Mouse (Mus musculus) bone marrow, adult 2 months (tissue): ENCODE data around the gene Ablim1. TPM values are rescaled to one million over a fixed set of nuclear protein-coding genes. Genes with fewer than 3 reads are reported as not detected.

Source experiments
- H3K27ac ChIP-seq: fragments of 200-500 bp; 2 replicates; pipeline ENCODE4 v1.5.1; 2012; ENCODE audit warnings: low read depth, mild to moderate bottlenecking, control low read depth, inconsistent platforms, low read length; ENCODE audit not compliant: control insufficient read depth, poor library complexity, insufficient read depth
- H3K4me1 ChIP-seq: fragments of 200-500 bp; 2 replicates; pipeline ENCODE4 v1.6.1; 2011; ENCODE audit warnings: low read length; ENCODE audit not compliant: control insufficient read depth, insufficient read depth
- H3K4me3 ChIP-seq: fragments of 200-500 bp; replicated peaks from 2 replicates; pipeline ENCODE3; 2011; ENCODE audit warnings: mild to moderate bottlenecking, low read depth, low read length, control low read depth; ENCODE audit not compliant: control insufficient read depth
- CTCF ChIP-seq: fragments of 200-500 bp; IDR thresholded peaks from 2 replicates; pipeline ENCODE4 v1.5.1; 2011; ENCODE audit warnings: low read length, control low read depth; ENCODE audit not compliant: control insufficient read depth, insufficient read depth
- POLR2A ChIP-seq: fragments of 200-500 bp; IDR thresholded peaks from 2 replicates; pipeline ENCODE4 v1.6.1; 2011; ENCODE audit warnings: low read depth, mild to moderate bottlenecking, control low read depth, low read length, borderline replicate concordance; ENCODE audit not compliant: control insufficient read depth
- WGBS: fragments of 180-500 bp; shearing (Covaris S2); methylation state at CpG from one replicate; pipeline ENCODE4 v1.1.7; 2018; 5-methylcytosine and 5-hydroxymethylcytosine counted together
- polyA plus RNA-seq: library from polyadenylated mRNA; stranded (reverse); fragments of >200 nt; gene quantifications from 2 replicates; pipeline ENCODE4 v1.2.4, GENCODE M21; 2011; ENCODE audit warnings: low replicate concordance; ENCODE audit not compliant: missing spikeins, insufficient read depth, insufficient read length

Gene Ablim1
- polyA plus RNA-seq, 1 experiment: 15.5 TPM

- peaks cover 6% of the 10 kb centered on the region for H3K4me1 ChIP-seq
Measured at GRCm38 (mm10) chr19:57132281-57132680, 182.4 kb downstream of the Ablim1 start.

GRCm38 (mm10) chr19:57131366-57131765 lies 183.4 kb downstream of the Ablim1 start:
- H3K27ac ChIP-seq: peak overlapping the region; percentile 65

More at GRCm38 (mm10) chr19:57132281-57132680, 182.4 kb downstream of the Ablim1 start:
- WGBS: 11% methylated on average over 5 of the region's 5 CpGs
- H3K4me3 ChIP-seq: no peak overlapping the region
- TF ChIP-seq POLR2A (no peak), CTCF (no peak)
- peak overlapping the region; percentile 65 for H3K27ac ChIP-seq

GRCm38 (mm10) chr19:57130591-57130990 lies 184.1 kb downstream of the Ablim1 start:
- Histone ChIP-seq H3K4me3 (no peak overlapping the region), H3K4me1 (peaks cover 6% of the 10 kb centered on the region), H3K27ac (no peak overlapping the region; the same call in 1 of the 2 replicates)
- 83% methylated on average over 4 of the region's 4 CpGs for WGBS
- no peak for TF ChIP-seq CTCF
- TF ChIP-seq POLR2A: no peak

More at GRCm38 (mm10) chr19:57131366-57131765, 183.4 kb downstream of the Ablim1 start:
- Histone ChIP-seq H3K4me3 (no peak overlapping the region), H3K4me1 (peaks cover 6% of the 10 kb centered on the region)
- TF ChIP-seq POLR2A (no peak), CTCF (no peak)
- WGBS: 27% methylated on average over 4 of the region's 4 CpGs

- Histone ChIP-seq H3K27ac (no peak overlapping the region), H3K4me3 (no peak overlapping the region), H3K4me1 (peaks cover 6% of the 10 kb centered on the region)
- TF ChIP-seq POLR2A (no peak), CTCF (no peak)
- 88% methylated on average over 9 of the region's 9 CpGs for WGBS
Measured at GRCm38 (mm10) chr19:57129729-57130128, 185.0 kb downstream of the Ablim1 start.

DNA sequence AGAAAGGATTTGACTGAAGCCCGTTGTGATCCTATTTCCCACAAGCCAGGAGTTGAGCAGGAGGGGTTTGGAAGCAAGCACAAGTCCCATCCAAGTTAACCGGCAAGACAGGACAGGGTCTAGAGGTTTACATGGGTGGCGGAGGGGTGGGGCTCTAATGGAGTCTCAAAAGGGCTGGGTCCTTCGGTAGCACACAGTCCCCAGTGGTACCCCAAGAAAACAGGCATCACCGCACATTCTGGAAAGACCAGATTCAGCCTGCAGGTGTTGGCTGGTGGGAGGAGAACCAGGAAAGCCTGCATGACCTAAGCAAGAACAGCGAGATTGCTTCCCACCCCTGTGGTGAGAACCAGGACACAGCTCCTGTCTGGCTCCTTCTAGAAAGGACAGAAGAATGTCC lies 186.7 kb downstream of the Ablim1 start:
- H3K4me3 ChIP-seq: no peak overlapping the region
- no peak overlapping the region for H3K27ac ChIP-seq
- H3K4me1 ChIP-seq: peaks cover 10% of the 10 kb centered on the region; the same call in 1 of the 2 replicates
- 73% methylated on average over 6 of the region's 6 CpGs for WGBS
- TF ChIP-seq POLR2A (no peak), CTCF (no peak)

DNA sequence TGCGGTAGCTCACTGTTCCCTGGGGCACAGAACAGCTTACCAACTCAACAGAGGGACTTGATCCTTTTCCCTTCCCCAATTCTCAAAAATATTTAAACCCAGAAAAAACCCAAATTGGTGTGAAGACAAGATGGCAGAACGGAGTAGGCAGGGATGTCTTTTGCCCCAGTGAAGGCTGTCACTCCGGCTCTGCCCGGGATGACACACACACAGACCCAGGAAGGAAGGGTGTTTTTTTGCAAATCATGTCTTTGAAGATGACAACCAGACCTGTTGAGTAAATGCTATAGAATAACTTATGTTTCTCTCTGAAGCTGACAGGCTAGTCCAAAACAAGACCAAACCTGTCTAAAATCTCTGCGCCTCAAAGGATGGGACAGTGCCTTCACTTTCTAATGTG lies 187.2 kb downstream of the Ablim1 start:
- no peak overlapping the region for H3K4me3 ChIP-seq
- no peak overlapping the region for H3K27ac ChIP-seq
- peaks cover 10% of the 10 kb centered on the region; the same call in 1 of the 2 replicates for H3K4me1 ChIP-seq
- TF ChIP-seq CTCF (no peak), POLR2A (no peak)
- 84% methylated on average over 5 of the region's 5 CpGs for WGBS

DNA sequence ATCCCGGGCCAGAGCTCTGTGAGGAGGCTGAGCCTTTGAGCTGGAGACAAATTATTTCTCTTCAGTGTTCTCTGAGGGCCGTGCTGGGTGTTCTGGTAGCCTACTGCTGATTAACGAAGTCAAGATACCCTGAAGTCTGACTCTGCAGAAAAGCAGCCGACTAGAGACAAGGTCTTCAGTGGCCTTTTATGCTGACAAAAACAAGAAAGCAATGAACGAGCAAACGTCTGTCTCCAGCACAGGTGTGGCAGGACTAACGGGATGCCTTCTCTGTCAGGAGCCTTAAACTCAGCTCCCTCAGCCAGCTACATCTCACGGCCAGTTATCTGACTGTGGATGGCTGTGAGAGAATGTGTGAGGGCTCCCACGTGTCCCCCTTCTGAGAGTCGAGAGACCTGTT lies 187.8 kb downstream of the Ablim1 start:
- 79% methylated on average over 10 of the region's 10 CpGs for WGBS
- Histone ChIP-seq H3K4me1 (peaks cover 10% of the 10 kb centered on the region; the same call in 1 of the 2 replicates), H3K27ac (no peak overlapping the region), H3K4me3 (no peak overlapping the region)
- no peak for TF ChIP-seq CTCF
- TF ChIP-seq POLR2A: no peak

DNA sequence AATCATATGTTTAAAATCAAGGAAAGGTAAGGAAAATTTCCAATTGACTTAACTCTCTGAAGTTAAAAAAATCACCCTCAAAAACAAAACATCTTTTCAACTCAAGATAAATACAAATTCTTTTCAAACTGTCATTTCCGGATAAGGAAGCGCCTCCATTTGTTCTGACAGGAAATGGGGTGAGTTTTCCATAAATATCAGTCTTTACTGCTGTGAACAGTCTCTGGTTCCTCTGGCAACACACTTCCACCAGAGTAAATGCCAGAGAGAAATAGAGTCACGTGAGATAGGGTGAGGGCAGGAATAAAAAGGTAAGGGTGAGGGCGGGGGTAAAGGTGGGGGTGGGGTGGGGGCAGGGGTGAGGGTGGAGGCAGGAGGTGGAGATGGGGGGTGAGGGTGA lies 189.8 kb downstream of the Ablim1 start:
- Histone ChIP-seq H3K4me3 (no peak overlapping the region), H3K27ac (no peak overlapping the region), H3K4me1 (peaks cover 8% of the 10 kb centered on the region; the same call in 1 of the 2 replicates)
- 44% methylated on average over 4 of the region's 4 CpGs for WGBS
- no peak for TF ChIP-seq POLR2A
- TF ChIP-seq CTCF: no peak

GRCm38 (mm10) chr19:57124138-57124519 lies 190.6 kb downstream of the Ablim1 start:
- 64% methylated on average over 2 of the region's 2 CpGs for WGBS
- no peak overlapping the region for H3K4me3 ChIP-seq
- TF ChIP-seq POLR2A: no peak
- no peak for TF ChIP-seq CTCF
- H3K27ac ChIP-seq: peak overlapping the region; percentile 91
- peaks cover 9% of the 10 kb centered on the region; the same call in 1 of the 2 replicates for H3K4me1 ChIP-seq
